Mouse (Mus musculus): Measurements from ENCODE around the gene Itgb4.

Itgb4 gene

GRCm38 (mm10) chr11:116041833-116042232 is 67.3 kb downstream of the Itgb4 start:
- in situ Hi-C loops (cut with MboI; ENCODE audit: low pct_unique_long_range_greater_than_20kb in 1 of 2, low sequenced_read_pairs in 2 of 2, unreplicated experiment in 1 of 2): no loop called here

GRCm38 (mm10) chr11:116042372-116043138 is 68.0 kb downstream of the Itgb4 start:
- in situ Hi-C loops (cut with MboI; ENCODE audit: low pct_unique_long_range_greater_than_20kb in 1 of 2, low sequenced_read_pairs in 2 of 2, unreplicated experiment in 1 of 2): no loop called here

GRCm38 (mm10) chr11:116043286-116043685 is 68.8 kb downstream of the Itgb4 start:
- in situ Hi-C loops (cut with MboI; ENCODE audit: low pct_unique_long_range_greater_than_20kb in 1 of 2, low sequenced_read_pairs in 2 of 2, unreplicated experiment in 1 of 2): no loop called here

GRCm38 (mm10) chr11:116045173-116045572 is 70.7 kb downstream of the Itgb4 start:
- in situ Hi-C loops (cut with MboI; ENCODE audit: low pct_unique_long_range_greater_than_20kb in 1 of 2, low sequenced_read_pairs in 2 of 2, unreplicated experiment in 1 of 2): no loop called here

- in situ Hi-C loops (cut with MboI; ENCODE audit: low pct_unique_long_range_greater_than_20kb in 1 of 2, low sequenced_read_pairs in 2 of 2, unreplicated experiment in 1 of 2): no loop called here
Measured at GRCm38 (mm10) chr11:116049610-116050009, 75.1 kb downstream of the Itgb4 start.

GRCm38 (mm10) chr11:116050196-116050595 is 75.7 kb downstream of the Itgb4 start:
- in situ Hi-C loops (cut with MboI; ENCODE audit: low pct_unique_long_range_greater_than_20kb in 1 of 2, low sequenced_read_pairs in 2 of 2, unreplicated experiment in 1 of 2): no loop called here

GRCm38 (mm10) chr11:116053510-116054229 is 79.2 kb downstream of the Itgb4 start:
- in situ Hi-C loops (cut with MboI; ENCODE audit: low pct_unique_long_range_greater_than_20kb in 1 of 2, low sequenced_read_pairs in 2 of 2, unreplicated experiment in 1 of 2): no loop called here

GRCm38 (mm10) chr11:116055873-116056272 is 81.4 kb downstream of the Itgb4 start:
- in situ Hi-C loops (cut with MboI; ENCODE audit: low pct_unique_long_range_greater_than_20kb in 1 of 2, low sequenced_read_pairs in 2 of 2, unreplicated experiment in 1 of 2): no loop called here

- in situ Hi-C loops (cut with MboI; ENCODE audit: low pct_unique_long_range_greater_than_20kb in 1 of 2, low sequenced_read_pairs in 2 of 2, unreplicated experiment in 1 of 2): no loop called here
Measured at GRCm38 (mm10) chr11:116057237-116057881, 82.8 kb downstream of the Itgb4 start.
